Mouse (Mus musculus) lung, adult 2 months (tissue): Measurements from ENCODE around the gene Zfp189.

Source experiments
- CTCF ChIP-seq: fragments of 200-500 bp; IDR thresholded peaks from 2 replicates; pipeline ENCODE4 v1.5.1; 2011; ENCODE audit warnings: mild to moderate bottlenecking, low read length, control low read depth; ENCODE audit not compliant: insufficient read depth
- POLR2A ChIP-seq: fragments of 200-500 bp; IDR thresholded peaks from 2 replicates; pipeline ENCODE4 v1.6.1; 2011; ENCODE audit warnings: low read depth, mild to moderate bottlenecking, control low read depth, low read length, borderline replicate concordance; ENCODE audit errors: extremely low read depth

DNA sequence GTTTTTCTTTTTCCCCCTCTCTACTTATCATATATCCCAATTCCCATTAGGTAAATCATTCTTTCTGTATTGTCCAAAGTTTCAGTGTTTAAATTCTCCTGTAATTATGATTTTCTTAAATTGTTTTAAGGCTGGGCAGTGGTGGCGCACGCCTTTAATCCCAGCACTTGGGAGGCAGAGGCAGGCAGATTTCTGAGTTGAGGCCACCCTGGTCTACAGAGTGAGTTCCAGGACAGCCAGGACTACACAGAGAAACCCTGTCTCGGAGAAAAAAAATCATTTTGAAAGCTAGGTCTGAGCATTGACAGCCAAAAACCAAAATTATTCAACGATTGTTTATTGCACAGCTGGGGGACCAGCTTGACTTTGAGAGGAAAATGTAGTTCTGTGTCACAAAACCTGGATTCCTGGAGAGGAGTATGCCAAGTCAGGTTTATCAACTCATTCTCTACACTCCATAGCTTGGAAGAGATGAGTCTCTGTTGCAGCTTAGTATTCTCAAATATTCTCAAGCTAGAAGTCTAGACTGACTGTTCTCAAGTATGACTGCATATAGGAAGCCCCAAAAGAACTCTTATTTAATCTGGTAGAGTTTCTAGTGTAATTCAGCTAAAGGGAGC is 14.8 kb downstream of the Zfp189 start:
- TF ChIP-seq POLR2A (no peak), CTCF (no peak)
